Mouse (Mus musculus): ENCODE results near the gene Cptp. TPM values are rescaled to one million over a fixed set of nuclear protein-coding genes. Genes with fewer than 3 reads are reported as not detected.

Gene Cptp
- total and polyA plus RNA-seq, 3 experiments, result 14.0 to 22.6 TPM; not detected in 1

DNA sequence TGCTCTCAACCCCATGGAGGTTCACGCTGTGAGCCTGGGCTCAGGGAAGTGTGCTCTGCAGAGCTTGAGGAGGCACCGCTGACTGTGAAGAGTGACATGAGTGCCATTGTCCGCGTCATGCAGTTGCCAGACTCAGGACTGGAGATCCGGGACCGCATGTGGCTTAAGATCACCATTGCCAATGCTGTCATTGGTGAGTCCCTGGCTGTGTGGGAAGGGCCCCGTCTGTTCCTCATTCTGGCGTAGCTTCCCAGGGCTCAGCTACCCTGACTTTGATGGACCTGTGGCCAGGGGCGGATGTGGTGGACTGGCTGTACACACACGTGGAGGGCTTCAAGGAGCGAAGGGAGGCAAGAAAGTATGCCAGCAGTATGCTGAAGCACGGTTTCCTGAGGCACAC lies 13.2 kb downstream of the Cptp start:
- DNase-seq (ENCODE audit: low read depth, low spot score), result no peak
- TF ChIP-seq USF1 (IDR thresholded peaks at IDR 0.05; ENCODE audit: low read depth, low read length) (no peak), GATA1 (IDR thresholded peaks at IDR 0.05; ENCODE audit: low read depth, low read length) (no peak), ZMIZ1 (IDR thresholded peaks at IDR 0.05; ENCODE audit: low read depth, low read length) (no peak), TCF12 (IDR thresholded peaks at IDR 0.05; ENCODE audit: low read depth, low read length) (no peak), ZNF384 (IDR thresholded peaks at IDR 0.05; ENCODE audit: low read depth, low read length) (no peak), TBP (IDR thresholded peaks at IDR 0.05; ENCODE audit: low read depth, low read length) (no peak), MEF2A (IDR thresholded peaks at IDR 0.05; ENCODE audit: extremely low read depth, insufficient replicate concordance, low read depth, low read length, poor library complexity, severe bottlenecking) (no peak), POLR2A (IDR thresholded peaks at IDR 0.05; ENCODE audit: control insufficient read depth in 1 of 2, insufficient read depth in 1 of 2, low read depth in 1 of 2, low read length in 2 of 2, poor library complexity in 1 of 2) (no peak), CHD1 (IDR thresholded peaks at IDR 0.05; ENCODE audit: low read depth, low read length) (no peak), MYC (IDR thresholded peaks at IDR 0.05; ENCODE audit: low read depth, low read length) (no peak), RAD21 (IDR thresholded peaks at IDR 0.05; ENCODE audit: low read depth, low read length) (no peak), MAX (IDR thresholded peaks at IDR 0.05; ENCODE audit: low read length) (no peak), NRF1 (IDR thresholded peaks at IDR 0.05; ENCODE audit: insufficient read depth, low read depth, low read length, poor library complexity, severe bottlenecking) (no peak), E2F4 (IDR thresholded peaks at IDR 0.05; ENCODE audit: borderline replicate concordance, low read depth, low read length) (no peak), NELFE (IDR thresholded peaks at IDR 0.05; ENCODE audit: low read depth, low read length) (no peak), POLR2AphosphoS2 (IDR thresholded peaks at IDR 0.05; ENCODE audit: low read length) (no peak), TAL1 (IDR thresholded peaks at IDR 0.05; ENCODE audit: low read length) (no peak)
- no peak overlapping the region for H3K27ac ChIP-seq (ENCODE audit: control insufficient read depth, low read depth, low read length)
- peaks cover 2 to 4% of the 10 kb centered on the region in 2 experiments; a peak in 2 of 4 replicates for H3K36me3 ChIP-seq (ENCODE audit: control insufficient read depth in 1 of 2, insufficient read depth in 2 of 2, low read length in 2 of 2)
- no peaks in the 10 kb centered on the region for H3K27me3 ChIP-seq (ENCODE audit: control insufficient read depth in 1 of 2, insufficient read depth in 2 of 2, low read length in 2 of 2)
- H3K79me2 ChIP-seq (ENCODE audit: control insufficient read depth, insufficient read depth, low read length, poor library complexity), result peaks cover 12% of the 10 kb centered on the region
- no peak overlapping the region for H3K9ac ChIP-seq (ENCODE audit: control insufficient read depth, low read depth, low read length, poor library complexity, severe bottlenecking)
- no peaks in the 10 kb centered on the region for H3K9me3 ChIP-seq (replicated peaks; ENCODE audit: insufficient read depth, low read length)
- peaks cover 6 to 11% of the 10 kb centered on the region in 2 experiments for H3K4me1 ChIP-seq (ENCODE audit: control insufficient read depth in 1 of 2, insufficient read depth in 2 of 2, low read length in 2 of 2)
- no peak overlapping the region for H3K4me3 ChIP-seq (ENCODE audit: control insufficient read depth in 1 of 2, insufficient read depth in 1 of 2, low read depth in 2 of 2, low read length in 2 of 2)

DNA sequence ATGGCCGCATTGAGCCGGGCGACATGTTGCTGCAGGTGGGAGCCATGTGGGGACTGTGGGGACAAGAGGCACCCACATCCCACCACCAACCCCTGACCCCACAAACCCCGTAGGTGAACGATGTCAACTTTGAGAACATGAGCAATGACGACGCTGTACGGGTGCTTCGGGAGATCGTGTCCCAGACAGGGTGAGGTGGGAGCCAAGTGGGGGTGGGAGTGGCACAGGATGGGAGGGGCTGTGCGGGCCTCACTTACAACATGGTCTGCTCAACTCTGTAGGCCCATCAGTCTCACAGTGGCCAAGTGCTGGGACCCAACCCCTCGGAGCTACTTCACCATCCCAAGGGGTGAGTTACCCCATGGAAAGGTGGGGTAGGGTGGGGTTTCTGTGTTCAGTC lies 14.2 kb downstream of the Cptp start:
- H3K27ac ChIP-seq (ENCODE audit: control insufficient read depth, low read depth, low read length), result no peak overlapping the region
- H3K36me3 ChIP-seq (ENCODE audit: control insufficient read depth in 1 of 2, insufficient read depth in 2 of 2, low read length in 2 of 2), result peaks cover 2 to 4% of the 10 kb centered on the region in 2 experiments; a peak in 3 of 4 replicates
- no peaks in the 10 kb centered on the region for H3K9me3 ChIP-seq (replicated peaks; ENCODE audit: insufficient read depth, low read length)
- TF ChIP-seq ELF1 (IDR thresholded peaks at IDR 0.05; ENCODE audit: low read depth, low read length) (no peak), CTCF (IDR thresholded peaks at IDR 0.05 in 2 of 3, conservative IDR thresholded peaks at IDR 0.05 in 1 of 3; ENCODE audit: control insufficient read depth in 1 of 3, insufficient read depth in 1 of 3, low read depth in 2 of 3, low read length in 3 of 3, poor library complexity in 1 of 3, severe bottlenecking in 1 of 3) (no peak), EP300 (IDR thresholded peaks at IDR 0.05; ENCODE audit: low read depth in 1 of 2, low read length in 2 of 2) (no peak), NELFE (IDR thresholded peaks at IDR 0.05; ENCODE audit: low read depth, low read length) (no peak), MAFK (IDR thresholded peaks at IDR 0.05; ENCODE audit: borderline replicate concordance, low read depth, low read length) (no peak), MYC (IDR thresholded peaks at IDR 0.05; ENCODE audit: low read depth, low read length) (no peak), USF2 (IDR thresholded peaks at IDR 0.05; ENCODE audit: borderline replicate concordance in 1 of 2, insufficient read depth in 1 of 2, low read depth in 1 of 2, low read length in 2 of 2) (no peak), USF1 (IDR thresholded peaks at IDR 0.05; ENCODE audit: low read depth, low read length) (no peak), ETS1 (IDR thresholded peaks at IDR 0.05; ENCODE audit: low read depth, low read length) (no peak), MAZ (IDR thresholded peaks at IDR 0.05; ENCODE audit: low read depth, low read length) (no peak), POLR2AphosphoS5 (IDR thresholded peaks at IDR 0.05; ENCODE audit: borderline replicate concordance, low read depth, low read length) (no peak), TBP (IDR thresholded peaks at IDR 0.05; ENCODE audit: low read depth, low read length) (no peak), KAT2A (conservative IDR thresholded peaks at IDR 0.05; ENCODE audit: low read depth, low read length) (no peak)
- no peak overlapping the region for H3K9ac ChIP-seq (ENCODE audit: control insufficient read depth, low read depth, low read length, poor library complexity, severe bottlenecking)
- H3K79me2 ChIP-seq (ENCODE audit: control insufficient read depth, insufficient read depth, low read length, poor library complexity), result peaks cover 23% of the 10 kb centered on the region
- H3K4me3 ChIP-seq (ENCODE audit: control insufficient read depth in 1 of 2, insufficient read depth in 1 of 2, low read depth in 2 of 2, low read length in 2 of 2), result no peak overlapping the region
- peaks cover 11 to 22% of the 10 kb centered on the region in 2 experiments for H3K4me1 ChIP-seq (ENCODE audit: control insufficient read depth in 1 of 2, insufficient read depth in 2 of 2, low read length in 2 of 2)
- no peaks in the 10 kb centered on the region for H3K27me3 ChIP-seq (ENCODE audit: control insufficient read depth in 1 of 2, insufficient read depth in 2 of 2, low read length in 2 of 2)
- no peak for DNase-seq (ENCODE audit: low read depth, low spot score)
